Mouse (Mus musculus) liver, embryonic 14.5 days (tissue): ENCODE results near the gene Tox4.

Experiments used
- CTCF ChIP-seq: IDR thresholded peaks from 2 replicates; pipeline ENCODE4 v1.5.1; 2016; ENCODE audit warnings: antibody characterized with exemption, low read depth, control low read depth
- EP300 ChIP-seq: IDR thresholded peaks from 2 replicates; pipeline ENCODE4 v1.6.1; 2016; ENCODE audit warnings: antibody characterized with exemption, low read depth

DNA sequence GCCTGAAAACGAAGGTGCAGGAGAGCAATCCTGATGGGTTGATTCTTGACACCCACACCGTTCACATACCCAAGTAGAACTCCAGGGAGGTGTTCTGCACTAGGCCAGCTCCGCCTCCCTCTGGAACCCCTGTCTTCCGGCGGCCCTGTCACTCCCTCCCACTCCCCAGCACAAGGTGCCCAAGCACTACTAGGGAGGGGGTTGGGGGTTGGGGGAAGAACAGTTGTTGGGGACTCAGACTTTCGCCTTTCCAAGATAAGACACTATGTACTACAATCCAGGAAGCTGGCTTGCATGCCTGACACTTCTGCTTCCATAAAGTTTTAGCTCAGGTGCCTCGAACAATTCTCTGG lies 34.3 kb upstream of the Tox4 start:
- TF ChIP-seq CTCF (no peak), EP300 (no peak)
